Mouse (Mus musculus) liver, embryonic 14.5 days (tissue): ENCODE results near the gene Tnnc1. TPM values are rescaled to one million over a fixed set of nuclear protein-coding genes. Genes with fewer than 3 reads are reported as not detected.

ENCODE experiments used
- ATAC-seq: fragments of 200-750 bp; cut with Nextera tagmentation; 2 replicates; pipeline ENCODE4 v1.8.0; 2017; ENCODE audit warnings: moderate number of reproducible peaks, mild to moderate bottlenecking, moderate library complexity; ENCODE audit not compliant: insufficient read depth
- DNase-seq, 3 experiments: peaks; one replicate each; pipeline ENCODE4 v3.0.0-alpha.2; 2012 to 2013; ENCODE audit warnings: low read depth in 3 of 3, low spot score in 3 of 3
- H3K27ac ChIP-seq: fragments of 300-500 bp; sonication (generic); 2 replicates; pipeline ENCODE4 v1.5.1; 2014; ENCODE audit warnings: moderate library complexity, mild to moderate bottlenecking, control low read depth, inconsistent platforms
- H3K27me3 ChIP-seq: fragments of 300-500 bp; sonication (generic); 2 replicates; pipeline ENCODE4 v1.6.1; 2014; ENCODE audit warnings: mild to moderate bottlenecking, low read length, moderate library complexity; ENCODE audit not compliant: control insufficient read depth, insufficient read depth
- H3K36me3 ChIP-seq: fragments of 300-500 bp; sonication (generic); replicated peaks from 2 replicates; pipeline ENCODE4 v1.6.1; 2014; ENCODE audit warnings: low read depth; ENCODE audit not compliant: control insufficient read depth, insufficient read depth
- H3K4me1 ChIP-seq, 2 experiments: fragments of 200-500 bp in 1 of 2; fragments of 300-500 bp in 1 of 2; sonication (generic) in 1 of 2; replicated peaks; 2 replicates each; pipeline ENCODE4 v1.6.1; 2012 to 2014; ENCODE audit warnings: antibody characterized with exemption in 1 of 2, inconsistent platforms in 1 of 2, low read length in 1 of 2; ENCODE audit not compliant: control insufficient read depth in 2 of 2, insufficient read depth in 2 of 2
- H3K4me2 ChIP-seq: fragments of 300-500 bp; sonication (generic); 2 replicates; pipeline ENCODE4 v1.6.1; 2014; ENCODE audit warnings: low read depth, mild to moderate bottlenecking, control low read depth, moderate library complexity
- H3K4me3 ChIP-seq, 2 experiments: fragments of 200-500 bp in 1 of 2; fragments of 300-500 bp in 1 of 2; sonication (generic) in 1 of 2; 2 replicates each; pipeline ENCODE4 v1.5.1; 2012 to 2014; ENCODE audit warnings: low read depth in 2 of 2, low read length in 2 of 2, mild to moderate bottlenecking in 2 of 2, control low read depth in 1 of 2, inconsistent platforms in 1 of 2, moderate library complexity in 1 of 2; ENCODE audit not compliant: insufficient read depth in 1 of 2
- H3K9ac ChIP-seq: fragments of 300-500 bp; sonication (generic); replicated peaks from 2 replicates; pipeline ENCODE4 v1.6.1; 2014; ENCODE audit warnings: mild to moderate bottlenecking, control low read depth, moderate library complexity
- H3K9me3 ChIP-seq: fragments of 300-500 bp; sonication (generic); 2 replicates; pipeline ENCODE4 v1.6.1; 2016; ENCODE audit warnings: low read length, mixed read lengths; ENCODE audit not compliant: control insufficient read depth
- CTCF ChIP-seq: IDR thresholded peaks from 2 replicates; pipeline ENCODE4 v1.5.1; 2016; ENCODE audit warnings: antibody characterized with exemption, low read depth, control low read depth
- EP300 ChIP-seq: IDR thresholded peaks from 2 replicates; pipeline ENCODE4 v1.6.1; 2016; ENCODE audit warnings: antibody characterized with exemption, low read depth
- WGBS: fragments of 180-500 bp; shearing (Covaris S2); extraction: QIAGEN DNeasy Blood & Tissue Kit; methylation state at CpG from one replicate; pipeline ENCODE4 v1.1.7; 2014; ENCODE audit not compliant: insufficient replicate concordance; 5-methylcytosine and 5-hydroxymethylcytosine counted together
- polyA plus RNA-seq, 2 experiments: library from polyadenylated mRNA; depleted of rRNA in 1 of 2; stranded (reverse) in 1 of 2; unstranded in 1 of 2; fragments of >200 nt; fragmentation: Nextera tagmentation in 1 of 2; extraction: Ambion mirVana in 1 of 2; gene quantifications; 2 replicates each; pipeline versions ENCODE4 v1.2.1 to v1.2.3; 2012 to 2014

Gene Tnnc1
- polyA plus RNA-seq, 2 experiments, result 22.2 to 41.2 TPM

DNA sequence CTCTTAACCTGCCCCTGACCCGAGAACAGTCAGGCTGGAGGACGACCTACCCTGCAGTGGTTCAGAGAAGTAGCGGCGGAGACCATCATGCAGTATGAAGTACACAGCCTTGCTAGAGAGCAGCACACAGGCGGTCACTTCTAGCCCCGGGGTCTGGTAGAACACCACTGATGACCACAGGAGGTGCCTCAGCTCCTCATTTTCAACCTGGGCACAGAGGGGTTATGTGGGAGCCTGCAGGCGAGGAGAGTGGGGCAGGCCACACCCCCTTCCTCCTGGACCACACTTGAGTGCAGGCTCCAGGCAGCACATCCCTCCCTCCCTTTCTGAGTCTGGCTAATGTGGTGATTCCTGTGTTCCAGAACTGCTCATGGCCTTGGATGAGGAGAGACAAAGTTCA lies 34.6 kb upstream of the Tnnc1 start:
- TF ChIP-seq CTCF, result no peak
- no peak for TF ChIP-seq EP300
- peaks cover 53% of the 10 kb centered on the region for H3K36me3 ChIP-seq
- H3K27ac ChIP-seq, result no peak overlapping the region
- no peaks in the 10 kb centered on the region for H3K27me3 ChIP-seq
- no peaks in the 10 kb centered on the region for H3K9me3 ChIP-seq
- ATAC-seq, result no peak
- 80% methylated on average over 7 of the region's 7 CpGs for WGBS
- no peak overlapping the region for H3K4me2 ChIP-seq
- no peak overlapping the region for H3K4me3 ChIP-seq
- H3K9ac ChIP-seq, result no peak overlapping the region
- no peaks in the 10 kb centered on the region for H3K4me1 ChIP-seq
- no peak for DNase-seq

DNA sequence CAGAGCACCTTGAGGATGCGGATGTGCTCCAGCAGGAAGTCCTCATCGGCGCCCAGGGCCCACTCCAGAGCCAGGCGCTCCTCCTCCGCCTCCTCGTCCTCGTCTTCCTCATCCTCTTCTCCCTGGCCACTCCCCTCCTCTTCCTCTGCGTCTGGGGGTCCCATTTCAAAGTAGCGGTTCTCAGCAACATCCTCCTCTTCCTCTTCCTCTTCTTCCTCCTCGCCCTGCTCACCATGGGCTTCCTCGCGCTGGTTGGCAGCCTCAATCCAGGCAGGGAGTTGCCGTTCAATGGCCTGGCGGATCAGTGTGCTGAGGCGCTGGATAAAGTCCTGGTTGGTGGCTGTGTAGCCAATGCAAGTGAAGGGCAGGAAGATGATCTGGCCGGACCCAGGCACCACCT lies 30.8 kb upstream of the Tnnc1 start:
- Histone ChIP-seq H3K4me3 (no peak overlapping the region), H3K27ac (no peak overlapping the region), H3K27me3 (no peaks in the 10 kb centered on the region), H3K4me1 (peaks cover 0 to 2% of the 10 kb centered on the region in 2 experiments; a peak in 1 of 4 replicates), H3K9me3 (no peaks in the 10 kb centered on the region), H3K4me2 (no peak overlapping the region), H3K36me3 (peaks cover 58% of the 10 kb centered on the region), H3K9ac (no peak overlapping the region)
- no peak for TF ChIP-seq CTCF
- no peak for TF ChIP-seq EP300
- DNase-seq, result no peak
- 77% methylated on average over 16 of the region's 16 CpGs for WGBS
- no peak for ATAC-seq

- DNase-seq (no peak), ATAC-seq (no peak)
- Histone ChIP-seq H3K27ac (no peak overlapping the region), H3K4me2 (no peak overlapping the region), H3K9ac (no peak overlapping the region), H3K27me3 (no peaks in the 10 kb centered on the region), H3K4me1 (peaks cover 0 to 6% of the 10 kb centered on the region in 2 experiments; a peak in 1 of 4 replicates), H3K36me3 (peaks cover 54% of the 10 kb centered on the region), H3K9me3 (no peaks in the 10 kb centered on the region), H3K4me3 (no peak overlapping the region)
- WGBS, result 78% methylated on average over 5 of the region's 5 CpGs
- TF ChIP-seq EP300, result no peak
These were observed 30.4 kb upstream of the Tnnc1 start for GRCm38 (mm10) chr14:31177715-31178114.

GRCm38 (mm10) chr14:31179677-31180365 lies 28.3 kb upstream of the Tnnc1 start:
- Histone ChIP-seq H3K4me2 (no peak overlapping the region), H3K27me3 (no peaks in the 10 kb centered on the region), H3K9me3 (no peaks in the 10 kb centered on the region), H3K27ac (no peak overlapping the region), H3K4me1 (peaks cover 0 to 15% of the 10 kb centered on the region in 2 experiments; a peak in 2 of 4 replicates), H3K36me3 (peaks cover 46% of the 10 kb centered on the region), H3K4me3 (no peak overlapping the region), H3K9ac (no peak overlapping the region)
- 80% methylated on average over 12 of the region's 12 CpGs for WGBS
- DNase-seq (no peak), ATAC-seq (no peak)
- TF ChIP-seq EP300 (no peak), CTCF (no peak)

DNA sequence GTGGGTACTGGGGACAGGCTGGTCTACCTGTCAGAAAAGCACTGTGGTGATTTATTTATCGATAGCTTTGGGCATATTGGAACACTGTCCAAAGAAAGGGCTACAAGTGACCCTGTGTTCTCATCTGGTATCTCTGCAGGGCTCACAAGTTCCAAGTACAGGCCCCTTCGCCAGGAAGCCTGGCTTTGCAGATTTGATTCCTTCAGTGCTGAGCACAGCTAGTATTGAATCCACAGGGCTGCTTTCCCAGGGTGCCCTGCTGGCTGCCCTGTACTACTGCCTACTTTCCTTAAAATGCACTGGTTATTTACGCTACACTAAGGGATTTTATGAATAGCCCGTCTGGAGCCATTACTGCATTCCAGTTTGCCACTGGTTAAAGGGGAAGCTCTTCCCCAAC lies 26.6 kb upstream of the Tnnc1 start:
- no peak overlapping the region for H3K9ac ChIP-seq
- 81% methylated on average over 4 of the region's 4 CpGs for WGBS
- no peaks in the 10 kb centered on the region for H3K9me3 ChIP-seq
- no peaks in the 10 kb centered on the region for H3K27me3 ChIP-seq
- TF ChIP-seq CTCF (no peak), EP300 (no peak)
- peaks cover 0 to 15% of the 10 kb centered on the region in 2 experiments; a peak in 2 of 4 replicates for H3K4me1 ChIP-seq
- no peak overlapping the region for H3K27ac ChIP-seq
- no peak for ATAC-seq
- no peak overlapping the region for H3K4me2 ChIP-seq
- peaks cover 51% of the 10 kb centered on the region for H3K36me3 ChIP-seq
- no peak for DNase-seq
- H3K4me3 ChIP-seq, result no peak overlapping the region
